Mouse (Mus musculus): ENCODE results near the gene Klhdc9. TPM values are rescaled to one million over a fixed set of nuclear protein-coding genes. Genes with fewer than 3 reads are reported as not detected.

Klhdc9 gene
- total and polyA plus RNA-seq, 2 experiments from 2014 or later: 4.0 to 6.4 TPM

GRCm38 (mm10) chr1:171378298-171378697, 17.7 kb upstream of the Klhdc9 start:
- no peak for TF ChIP-seq CTCF (IDR thresholded peaks at IDR 0.05)
- Histone ChIP-seq H3K9me3 (ENCODE audit: low read length) (no peaks in the 10 kb centered on the region), H3K27me3 (ENCODE audit: insufficient read depth, low read length) (no peaks in the 10 kb centered on the region), H3K36me3 (ENCODE audit: insufficient read depth, low read length) (no peaks in the 10 kb centered on the region), H3K9ac (replicated peaks; ENCODE audit: low read length, poor library complexity, severe bottlenecking) (no peak overlapping the region), H3K4me2 (ENCODE audit: low read depth, low read length, poor library complexity, severe bottlenecking) (no peak overlapping the region), H3K4me3 (ENCODE audit: low read depth, low read length) (no peak overlapping the region), H3K27ac (ENCODE audit: low read depth, low read length) (no peak overlapping the region), H3K4me1 (ENCODE audit: insufficient read depth, low read length) (no peaks in the 10 kb centered on the region)
- ATAC-seq (ENCODE audit: low FRiP score) (no peak), DNase-seq (ENCODE audit: low spot score) (no peak)
- 95% methylated on average over 6 of the region's 6 CpGs for WGBS

- TF ChIP-seq CTCF (IDR thresholded peaks at IDR 0.05): no peak
- no peak for ATAC-seq (ENCODE audit: low FRiP score)
- Histone ChIP-seq H3K9me3 (ENCODE audit: low read length) (no peaks in the 10 kb centered on the region), H3K4me3 (ENCODE audit: low read depth, low read length) (no peak overlapping the region), H3K27ac (ENCODE audit: low read depth, low read length) (no peak overlapping the region), H3K27me3 (ENCODE audit: insufficient read depth, low read length) (no peaks in the 10 kb centered on the region; the same call in 1 of the 2 replicates), H3K4me2 (ENCODE audit: low read depth, low read length, poor library complexity, severe bottlenecking) (no peak overlapping the region), H3K4me1 (ENCODE audit: insufficient read depth, low read length) (no peaks in the 10 kb centered on the region), H3K9ac (replicated peaks; ENCODE audit: low read length, poor library complexity, severe bottlenecking) (no peak overlapping the region), H3K36me3 (ENCODE audit: insufficient read depth, low read length) (no peaks in the 10 kb centered on the region)
- WGBS: 57% methylated on average over 9 of the region's 9 CpGs
- DNase-seq (ENCODE audit: low spot score): no peak
These were observed 15.1 kb upstream of the Klhdc9 start for GRCm38 (mm10) chr1:171375646-171376097.

DNA sequence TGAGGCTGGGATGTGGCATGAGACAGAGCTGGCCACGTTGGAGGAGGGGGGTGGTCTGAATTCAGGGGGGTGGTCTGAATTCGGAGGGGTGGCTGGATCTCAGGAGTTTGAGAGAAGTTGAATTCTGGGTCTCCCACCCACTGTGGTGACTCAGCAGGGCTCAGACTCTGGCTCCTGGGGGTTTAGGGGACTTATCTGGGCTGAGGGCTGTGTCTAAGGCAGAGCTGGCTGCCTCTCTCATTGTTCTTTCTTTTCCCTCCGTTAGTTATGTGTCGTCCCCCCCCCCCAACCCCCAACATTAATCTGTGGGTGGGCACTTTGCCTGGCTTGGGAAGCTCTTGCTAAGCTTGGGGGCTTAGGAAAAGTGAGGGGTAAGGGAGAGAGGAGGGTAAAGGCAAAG, 13.3 kb upstream of the Klhdc9 start:
- Histone ChIP-seq H3K9me3 (ENCODE audit: low read length) (no peaks in the 10 kb centered on the region), H3K4me2 (ENCODE audit: low read depth, low read length, poor library complexity, severe bottlenecking) (no peak overlapping the region), H3K36me3 (ENCODE audit: insufficient read depth, low read length) (no peaks in the 10 kb centered on the region), H3K4me1 (ENCODE audit: insufficient read depth, low read length) (no peaks in the 10 kb centered on the region), H3K27ac (ENCODE audit: low read depth, low read length) (no peak overlapping the region), H3K27me3 (ENCODE audit: insufficient read depth, low read length) (no peaks in the 10 kb centered on the region; the same call in 1 of the 2 replicates), H3K9ac (replicated peaks; ENCODE audit: low read length, poor library complexity, severe bottlenecking) (no peak overlapping the region), H3K4me3 (ENCODE audit: low read depth, low read length) (no peak overlapping the region)
- no peak for ATAC-seq (ENCODE audit: low FRiP score)
- WGBS: 0% methylated on average over 4 of the region's 4 CpGs
- no peak for TF ChIP-seq CTCF (IDR thresholded peaks at IDR 0.05)
- no peak for DNase-seq (ENCODE audit: low spot score)

GRCm38 (mm10) chr1:171372880-171373279, 12.3 kb upstream of the Klhdc9 start:
- H3K27ac ChIP-seq (ENCODE audit: low read depth, low read length): no peak overlapping the region
- H3K4me1 ChIP-seq (ENCODE audit: insufficient read depth, low read length): no peaks in the 10 kb centered on the region
- DNase-seq (ENCODE audit: low spot score) (no peak), ATAC-seq (ENCODE audit: low FRiP score) (no peak)
- H3K36me3 ChIP-seq (ENCODE audit: insufficient read depth, low read length): no peaks in the 10 kb centered on the region
- TF ChIP-seq CTCF (IDR thresholded peaks at IDR 0.05): no peak
- H3K9ac ChIP-seq (replicated peaks; ENCODE audit: low read length, poor library complexity, severe bottlenecking): no peak overlapping the region
- 53% methylated on average over 3 of the region's 3 CpGs for WGBS
- H3K4me3 ChIP-seq (ENCODE audit: low read depth, low read length): no peak overlapping the region
- H3K4me2 ChIP-seq (ENCODE audit: low read depth, low read length, poor library complexity, severe bottlenecking): no peak overlapping the region
- H3K9me3 ChIP-seq (ENCODE audit: low read length): no peaks in the 10 kb centered on the region
- H3K27me3 ChIP-seq (ENCODE audit: insufficient read depth, low read length): no peaks in the 10 kb centered on the region; the same call in 1 of the 2 replicates

DNA sequence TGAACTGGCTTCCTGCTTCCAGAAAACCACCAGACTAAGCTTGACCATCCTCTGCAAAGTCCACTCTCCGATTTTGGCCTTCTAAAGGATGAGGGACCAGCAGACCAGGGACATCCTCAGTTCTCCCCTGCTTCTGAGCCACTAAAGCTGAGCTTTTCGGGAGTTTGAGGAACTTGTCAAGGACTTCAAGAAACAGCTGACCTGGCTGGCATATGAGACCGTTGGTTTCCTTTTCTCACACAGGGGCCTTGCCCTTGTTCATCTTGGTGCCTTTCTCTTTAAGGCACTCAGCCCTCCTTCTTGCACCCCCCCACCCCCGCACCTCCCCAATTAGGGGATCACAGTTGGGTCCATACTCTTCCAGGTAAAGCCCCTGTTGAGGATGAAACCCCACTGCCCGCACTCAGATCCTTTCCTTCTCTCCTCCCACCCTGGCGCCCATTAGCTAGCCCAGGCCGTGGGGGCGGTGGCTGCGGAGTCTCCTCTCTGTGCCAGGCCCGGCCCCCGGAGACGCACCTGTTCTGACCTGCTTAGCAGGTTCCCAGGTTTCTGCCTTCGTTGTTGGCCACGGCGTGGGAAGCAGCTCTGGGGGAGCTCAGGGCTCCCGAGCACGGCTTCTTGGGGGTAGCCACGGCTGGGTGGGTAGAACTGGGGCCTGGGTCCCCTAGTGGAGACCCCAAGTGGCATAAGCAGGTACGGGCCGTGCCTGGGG, 9.4 kb upstream of the Klhdc9 start, which contains the start of gene Nectin4:
Nectin4 (plus strand) TSS at position 255 of the 712 bp plus-strand sequence.
- DNase-seq (ENCODE audit: low spot score) (no peak), ATAC-seq (ENCODE audit: low FRiP score) (no peak)
- no peak for TF ChIP-seq CTCF (IDR thresholded peaks at IDR 0.05)
- Histone ChIP-seq H3K4me1 (ENCODE audit: insufficient read depth, low read length) (no peaks in the 10 kb centered on the region), H3K27ac (ENCODE audit: low read depth, low read length) (no peak within 1 kb of the TSS), H3K9me3 (ENCODE audit: low read length) (no peaks in the 10 kb centered on the region), H3K4me2 (ENCODE audit: low read depth, low read length, poor library complexity, severe bottlenecking) (no peak within 1 kb of the TSS), H3K27me3 (ENCODE audit: insufficient read depth, low read length) (no peaks in the 10 kb centered on the region; the same call in 1 of the 2 replicates), H3K36me3 (ENCODE audit: insufficient read depth, low read length) (no peaks in the 10 kb centered on the region), H3K4me3 (ENCODE audit: low read depth, low read length) (no peak within 1 kb of the TSS), H3K9ac (replicated peaks; ENCODE audit: low read length, poor library complexity, severe bottlenecking) (no peak within 1 kb of the TSS)
- WGBS: 36% methylated on average over 20 of the region's 20 CpGs

GRCm38 (mm10) chr1:171365934-171366333, 5.3 kb upstream of the Klhdc9 start:
- H3K9me3 ChIP-seq (ENCODE audit: low read length): no peaks in the 10 kb centered on the region
- no peak overlapping the region for H3K4me3 ChIP-seq (ENCODE audit: low read depth, low read length)
- H3K27me3 ChIP-seq (ENCODE audit: insufficient read depth, low read length): no peaks in the 10 kb centered on the region
- 0 out of 2 replicates have a peak, but pooled peaks cover 4% of the 10 kb centered on the region for H3K4me1 ChIP-seq (ENCODE audit: insufficient read depth, low read length)
- no peaks in the 10 kb centered on the region for H3K36me3 ChIP-seq (ENCODE audit: insufficient read depth, low read length)
- no peak for DNase-seq (ENCODE audit: low spot score)
- H3K9ac ChIP-seq (replicated peaks; ENCODE audit: low read length, poor library complexity, severe bottlenecking): no peak overlapping the region
- TF ChIP-seq CTCF (IDR thresholded peaks at IDR 0.05): no peak
- WGBS: 59% methylated on average over 7 of the region's 7 CpGs
- no peak overlapping the region for H3K4me2 ChIP-seq (ENCODE audit: low read depth, low read length, poor library complexity, severe bottlenecking)
- H3K27ac ChIP-seq (ENCODE audit: low read depth, low read length): no peak overlapping the region
- ATAC-seq (ENCODE audit: low FRiP score): no peak
